Mouse (Mus musculus) Muller cell, postnatal 12 days (primary cell): ENCODE data around the gene Gipc1.

ENCODE experiments used
- DNase-seq: peaks from one replicate; pipeline ENCODE4 v3.0.0-alpha.2; 2015; ENCODE audit errors: inconsistent ontology term

Gipc1 gene

GRCm38 (mm10) chr8:83648031-83648430 is 4.4 kb upstream of the Gipc1 start:
- no peak for DNase-seq

- no peak for DNase-seq
These were observed 2.8 kb upstream of the Gipc1 start for GRCm38 (mm10) chr8:83649699-83650098.

- DNase-seq, result peak; percentile 55
These were observed 526 bp downstream of the Gipc1 start for GRCm38 (mm10) chr8:83652744-83653661.

- no peak for DNase-seq
These were observed 1.2 kb downstream of the Gipc1 start for GRCm38 (mm10) chr8:83653662-83654017.

- no peak for DNase-seq
These were observed 2.2 kb downstream of the Gipc1 start for GRCm38 (mm10) chr8:83654725-83655124.

- DNase-seq, result no peak
These were observed 3.6 kb downstream of the Gipc1 start for GRCm38 (mm10) chr8:83656043-83656442.

GRCm38 (mm10) chr8:83656484-83657246 is 4.2 kb downstream of the Gipc1 start:
- no peak for DNase-seq

GRCm38 (mm10) chr8:83660545-83660944 is 8.1 kb downstream of the Gipc1 start:
- DNase-seq, result no peak

GRCm38 (mm10) chr8:83660995-83661680 is 8.7 kb downstream of the Gipc1 start:
- DNase-seq, result peak; percentile 23

GRCm38 (mm10) chr8:83662421-83662826 is 9.9 kb downstream of the Gipc1 start:
- peak; percentile 89 for DNase-seq

- no peak for DNase-seq
These were observed 11.6 kb downstream of the Gipc1 start for GRCm38 (mm10) chr8:83664096-83664495.

GRCm38 (mm10) chr8:83664931-83665625 is 12.6 kb downstream of the Gipc1 start:
- peak; percentile 57 for DNase-seq

- DNase-seq, result peak; percentile 80
These were observed 13.7 kb downstream of the Gipc1 start, which contains the start of gene Ptger1 for GRCm38 (mm10) chr8:83665969-83666865. TSS of gene Ptger1 (plus strand) at chr8:83666678.

GRCm38 (mm10) chr8:83666866-83667234 is 14.4 kb downstream of the Gipc1 start:
- peak; percentile 66 for DNase-seq

GRCm38 (mm10) chr8:83667526-83667925 is 15.0 kb downstream of the Gipc1 start:
- no peak for DNase-seq

GRCm38 (mm10) chr8:83668010-83668916 is 15.8 kb downstream of the Gipc1 start:
- peak; percentile 64 for DNase-seq

- DNase-seq, result no peak
These were observed 16.5 kb downstream of the Gipc1 start for GRCm38 (mm10) chr8:83669013-83669412.

GRCm38 (mm10) chr8:83672936-83673335 is 20.5 kb downstream of the Gipc1 start:
- no peak for DNase-seq

GRCm38 (mm10) chr8:83674497-83674896 is 22.0 kb downstream of the Gipc1 start:
- DNase-seq, result no peak
